Mouse (Mus musculus) bone marrow macrophage, adult 2 months (primary cell): ENCODE results near the gene Gm10320.

Experiments
- CTCF ChIP-seq: IDR thresholded peaks from 2 replicates; pipeline ENCODE4 v1.5.1; 2012; ENCODE audit warnings: low read depth, mild to moderate bottlenecking, low read length, moderate library complexity
- POLR2A ChIP-seq: IDR thresholded peaks from 2 replicates; pipeline ENCODE4 v1.6.1; 2012; ENCODE audit warnings: mild to moderate bottlenecking, low read depth, low read length, borderline replicate concordance

DNA sequence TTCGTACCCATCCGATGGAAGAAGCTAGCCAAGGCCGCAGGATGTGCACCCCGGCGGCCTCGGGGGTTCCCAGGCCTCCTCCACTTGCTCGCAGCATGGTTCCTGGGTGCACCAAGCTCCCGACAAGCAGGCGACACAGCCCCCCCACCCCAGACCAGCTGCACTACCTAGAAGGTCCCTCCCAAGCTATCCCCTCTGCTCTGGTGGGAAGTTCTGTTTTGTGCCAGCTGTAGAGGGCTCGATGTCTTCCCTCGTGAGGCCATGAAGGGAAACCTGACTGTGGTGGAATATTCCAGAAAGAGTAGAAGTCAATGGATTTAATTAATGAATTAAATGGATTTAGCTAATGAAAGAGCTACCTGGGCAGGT lies 13.7 kb upstream of the Gm10320 start:
- TF ChIP-seq POLR2A (no peak), CTCF (no peak)
